Mouse (Mus musculus) testis, adult 2 months (tissue): ENCODE data around the gene Trmt61a.

ENCODE experiments used
- CTCF ChIP-seq: fragments of 200-500 bp; IDR thresholded peaks from 2 replicates; pipeline ENCODE4 v1.5.1; 2012; ENCODE audit warnings: low read depth, mild to moderate bottlenecking, inconsistent platforms, low read length, moderate library complexity; ENCODE audit not compliant: control insufficient read depth, insufficient read depth, insufficient replicate concordance
- POLR2A ChIP-seq: fragments of 200-500 bp; IDR thresholded peaks from 2 replicates; pipeline ENCODE4 v1.6.1; 2012; ENCODE audit warnings: low read depth, mild to moderate bottlenecking, inconsistent platforms, low read length, moderate library complexity; ENCODE audit not compliant: control insufficient read depth

- TF ChIP-seq CTCF, result no peak
- no peak for TF ChIP-seq POLR2A
Measured at GRCm38 (mm10) chr12:111693341-111694270, 15.7 kb downstream of the Trmt61a start.
